Mouse (Mus musculus): ENCODE results near the gene Ubl4b. TPM values are rescaled to one million over a fixed set of nuclear protein-coding genes. Genes with fewer than 3 reads are reported as not detected.

The Ubl4b gene
- polyA plus RNA-seq, 1 experiment from 2014 or later, result not detected

DNA sequence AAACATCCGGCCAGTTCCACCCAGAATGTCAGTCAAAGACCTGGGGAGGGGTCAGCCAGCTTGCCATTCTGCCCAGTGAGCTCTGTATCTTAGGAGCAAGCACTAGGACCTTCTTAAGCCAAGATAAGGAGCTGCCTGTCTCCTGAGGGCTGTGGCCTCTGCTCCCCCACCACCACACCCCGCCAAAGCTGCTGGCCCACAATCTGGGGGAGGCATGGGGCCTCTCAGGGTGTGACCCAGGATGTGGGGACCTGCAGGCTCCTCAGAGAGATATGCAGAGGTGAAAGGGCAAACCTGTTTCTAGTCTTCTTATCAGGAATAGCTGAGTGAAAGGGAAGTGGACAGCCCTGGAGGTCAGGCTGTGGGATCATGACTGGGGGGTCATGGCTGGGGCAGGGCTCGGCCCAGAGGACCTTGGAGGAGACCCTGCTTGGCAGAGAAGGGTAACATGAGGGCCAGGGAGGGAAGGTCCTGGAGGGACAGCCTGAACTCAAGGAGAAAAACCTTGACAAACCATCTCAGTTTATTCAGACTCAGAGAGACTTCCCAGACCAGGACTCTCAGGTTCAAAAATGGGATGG lies 23.0 kb upstream of the Ubl4b start:
- H3K4me1 ChIP-seq (ENCODE audit: control insufficient read depth, low read depth, low read length), result peaks cover 5% of the 10 kb centered on the region; the same call in 1 of the 2 replicates
- no peak overlapping the region for H3K4me3 ChIP-seq (ENCODE audit: low read depth, low read length)
- peak; percentile 83 for ATAC-seq (ENCODE audit: low read depth)
- 13% methylated on average over 3 of the region's 3 CpGs for WGBS (ENCODE audit: insufficient replicate concordance)
- H3K9ac ChIP-seq (ENCODE audit: low read depth, low read length), result no peak overlapping the region
- no peak overlapping the region for H3K27ac ChIP-seq (ENCODE audit: low read length)
- H3K36me3 ChIP-seq (ENCODE audit: control insufficient read depth, insufficient read depth), result no peaks in the 10 kb centered on the region
- H3K9me3 ChIP-seq (replicated peaks; ENCODE audit: control insufficient read depth, low read length), result no peaks in the 10 kb centered on the region
- peaks cover 37% of the 10 kb centered on the region for H3K27me3 ChIP-seq (ENCODE audit: control insufficient read depth, insufficient read depth, low read depth, low read length)
- no peak overlapping the region for H3K4me2 ChIP-seq (ENCODE audit: low read depth, low read length)

DNA sequence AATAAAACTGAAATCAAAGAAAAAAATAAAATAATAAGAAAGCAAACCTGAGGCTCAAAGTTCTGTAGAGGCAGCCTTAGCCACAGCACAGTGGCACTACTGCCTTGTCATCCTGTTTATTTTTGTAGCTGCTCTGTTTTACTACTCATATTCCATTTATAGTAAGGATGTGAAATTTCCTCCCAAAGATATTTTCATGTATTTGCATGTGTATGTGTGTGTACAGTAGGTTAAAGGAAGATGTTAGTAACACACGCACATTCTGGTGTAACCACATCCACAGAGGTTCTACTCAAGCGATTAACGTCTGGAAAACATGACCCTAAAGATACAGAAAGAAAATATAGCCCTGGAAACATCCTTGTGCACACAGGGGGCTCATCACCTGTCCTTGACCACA lies 21.9 kb upstream of the Ubl4b start:
- H3K4me1 ChIP-seq (ENCODE audit: control insufficient read depth, low read depth, low read length), result peaks cover 5% of the 10 kb centered on the region; the same call in 1 of the 2 replicates
- peaks cover 26% of the 10 kb centered on the region for H3K27me3 ChIP-seq (ENCODE audit: control insufficient read depth, insufficient read depth, low read depth, low read length)
- ATAC-seq (ENCODE audit: low read depth), result no peak
- no peaks in the 10 kb centered on the region for H3K36me3 ChIP-seq (ENCODE audit: control insufficient read depth, insufficient read depth)
- H3K4me3 ChIP-seq (ENCODE audit: low read depth, low read length), result no peak overlapping the region
- 67% methylated on average over 3 of the region's 3 CpGs for WGBS (ENCODE audit: insufficient replicate concordance)
- no peak overlapping the region for H3K4me2 ChIP-seq (ENCODE audit: low read depth, low read length)
- H3K9ac ChIP-seq (ENCODE audit: low read depth, low read length), result no peak overlapping the region
- no peak overlapping the region for H3K27ac ChIP-seq (ENCODE audit: low read length)
- H3K9me3 ChIP-seq (replicated peaks; ENCODE audit: control insufficient read depth, low read length), result no peaks in the 10 kb centered on the region

DNA sequence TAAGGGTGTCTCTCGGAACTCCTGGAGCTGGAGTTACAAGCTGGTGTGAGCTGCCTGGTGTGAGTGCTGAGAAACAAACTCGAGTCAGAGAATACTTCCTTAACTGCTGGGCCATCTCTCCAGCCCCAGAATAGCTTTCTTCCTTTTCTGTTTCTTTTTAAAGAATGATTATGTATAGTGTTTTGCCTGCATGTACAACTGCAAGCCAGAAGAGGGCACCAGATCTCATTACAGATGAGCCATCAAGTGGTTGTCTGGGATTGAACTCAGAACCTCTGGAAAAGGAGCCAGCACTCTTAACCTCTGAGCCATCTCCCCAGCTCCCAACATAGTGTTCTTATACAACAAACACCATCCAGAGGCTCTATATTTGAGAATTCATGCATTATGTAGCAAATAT lies 16.3 kb upstream of the Ubl4b start:
- Histone ChIP-seq H3K27ac (ENCODE audit: low read length) (no peak overlapping the region), H3K9me3 (replicated peaks; ENCODE audit: control insufficient read depth, low read length) (no peaks in the 10 kb centered on the region), H3K27me3 (ENCODE audit: control insufficient read depth, insufficient read depth, low read depth, low read length) (no peaks in the 10 kb centered on the region; the same call in 1 of the 2 replicates), H3K4me3 (ENCODE audit: low read depth, low read length) (no peak overlapping the region), H3K36me3 (ENCODE audit: control insufficient read depth, insufficient read depth) (no peaks in the 10 kb centered on the region), H3K9ac (ENCODE audit: low read depth, low read length) (no peak overlapping the region), H3K4me2 (ENCODE audit: low read depth, low read length) (no peak overlapping the region), H3K4me1 (ENCODE audit: control insufficient read depth, low read depth, low read length) (no peaks in the 10 kb centered on the region)
- ATAC-seq (ENCODE audit: low read depth), result no peak
- 39% methylated on average over 2 of the region's 2 CpGs for WGBS (ENCODE audit: insufficient replicate concordance)

DNA sequence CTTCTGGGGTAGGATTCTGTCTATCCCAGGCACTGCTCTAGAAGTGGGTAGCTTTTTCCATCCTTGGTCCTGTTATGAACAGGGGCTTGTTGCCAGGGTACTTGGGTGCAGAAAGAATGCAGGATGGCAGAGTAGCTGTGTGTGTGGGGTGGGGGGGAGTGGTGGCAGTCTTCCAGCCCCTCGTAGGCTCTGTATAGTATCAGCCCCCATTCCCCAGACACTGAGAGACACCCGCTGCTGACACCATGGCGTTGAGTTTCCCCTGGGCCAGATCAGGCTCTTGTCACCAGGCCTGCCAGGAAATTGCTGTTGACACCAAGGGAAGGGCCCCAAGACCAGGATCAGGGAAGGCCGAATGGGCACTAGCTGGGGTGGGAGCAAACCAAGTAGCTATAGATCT lies 13.8 kb upstream of the Ubl4b start:
- H3K36me3 ChIP-seq (ENCODE audit: control insufficient read depth, insufficient read depth), result no peaks in the 10 kb centered on the region
- H3K9ac ChIP-seq (ENCODE audit: low read depth, low read length), result no peak overlapping the region
- no peak overlapping the region for H3K27ac ChIP-seq (ENCODE audit: low read length)
- 44% methylated on average over 4 of the region's 4 CpGs for WGBS (ENCODE audit: insufficient replicate concordance)
- no peaks in the 10 kb centered on the region for H3K4me1 ChIP-seq (ENCODE audit: control insufficient read depth, low read depth, low read length)
- ATAC-seq (ENCODE audit: low read depth), result no peak
- no peak overlapping the region for H3K4me2 ChIP-seq (ENCODE audit: low read depth, low read length)
- H3K9me3 ChIP-seq (replicated peaks; ENCODE audit: control insufficient read depth, low read length), result no peaks in the 10 kb centered on the region
- H3K27me3 ChIP-seq (ENCODE audit: control insufficient read depth, insufficient read depth, low read depth, low read length), result no peaks in the 10 kb centered on the region; the same call in 1 of the 2 replicates
- H3K4me3 ChIP-seq (ENCODE audit: low read depth, low read length), result no peak overlapping the region

DNA sequence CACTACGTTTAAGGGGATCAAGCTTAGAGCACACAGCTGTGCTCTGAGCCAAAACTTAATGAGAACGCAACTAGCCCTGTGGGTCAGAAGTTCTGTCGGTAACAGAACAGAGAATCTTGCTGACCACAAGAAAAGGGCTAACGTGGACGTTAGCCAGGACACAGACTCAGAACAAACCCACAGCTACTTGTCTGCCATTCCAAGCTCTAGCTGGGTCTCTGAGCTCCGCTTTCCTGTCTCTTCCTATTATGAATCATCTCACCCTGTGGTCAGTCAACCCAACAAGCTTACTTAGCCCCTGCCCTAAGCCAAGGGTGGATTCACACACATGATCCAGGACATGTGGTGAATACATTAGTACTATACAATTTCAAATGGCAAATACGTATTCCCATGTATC lies 12.9 kb upstream of the Ubl4b start:
- no peak overlapping the region for H3K4me3 ChIP-seq (ENCODE audit: low read depth, low read length)
- H3K9me3 ChIP-seq (replicated peaks; ENCODE audit: control insufficient read depth, low read length), result no peaks in the 10 kb centered on the region
- ATAC-seq (ENCODE audit: low read depth), result no peak
- H3K9ac ChIP-seq (ENCODE audit: low read depth, low read length), result no peak overlapping the region
- WGBS (ENCODE audit: insufficient replicate concordance), result 55% methylated on average over 7 of the region's 7 CpGs
- no peak overlapping the region for H3K27ac ChIP-seq (ENCODE audit: low read length)
- no peaks in the 10 kb centered on the region for H3K4me1 ChIP-seq (ENCODE audit: control insufficient read depth, low read depth, low read length)
- H3K27me3 ChIP-seq (ENCODE audit: control insufficient read depth, insufficient read depth, low read depth, low read length), result no peaks in the 10 kb centered on the region; the same call in 1 of the 2 replicates
- H3K4me2 ChIP-seq (ENCODE audit: low read depth, low read length), result no peak overlapping the region
- H3K36me3 ChIP-seq (ENCODE audit: control insufficient read depth, insufficient read depth), result no peaks in the 10 kb centered on the region

DNA sequence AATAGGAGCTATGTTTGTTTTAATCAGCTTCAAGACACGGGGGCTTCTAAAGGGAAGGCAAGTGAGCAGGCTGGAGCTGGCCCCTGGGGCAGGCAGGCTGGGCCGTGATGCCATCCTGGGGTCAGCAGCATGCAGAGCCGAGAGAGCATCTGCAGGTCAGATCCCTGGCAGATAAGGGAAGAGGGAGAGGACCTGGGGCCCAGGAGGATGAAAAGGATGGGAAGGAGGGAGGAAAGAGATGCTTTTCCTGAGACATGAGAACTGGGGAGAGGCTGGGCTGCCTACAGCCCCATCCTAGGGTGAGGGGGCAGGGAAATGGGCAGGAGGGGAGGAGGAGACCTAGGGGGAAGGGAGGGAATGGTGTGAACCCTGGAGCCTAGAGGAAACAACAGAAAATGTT lies 10.5 kb upstream of the Ubl4b start:
- Histone ChIP-seq H3K27me3 (ENCODE audit: control insufficient read depth, insufficient read depth, low read depth, low read length) (no peaks in the 10 kb centered on the region; the same call in 1 of the 2 replicates), H3K27ac (ENCODE audit: low read length) (no peak overlapping the region), H3K4me2 (ENCODE audit: low read depth, low read length) (no peak overlapping the region), H3K9ac (ENCODE audit: low read depth, low read length) (no peak overlapping the region), H3K4me1 (ENCODE audit: control insufficient read depth, low read depth, low read length) (no peaks in the 10 kb centered on the region), H3K36me3 (ENCODE audit: control insufficient read depth, insufficient read depth) (no peaks in the 10 kb centered on the region), H3K9me3 (replicated peaks; ENCODE audit: control insufficient read depth, low read length) (no peaks in the 10 kb centered on the region), H3K4me3 (ENCODE audit: low read depth, low read length) (no peak overlapping the region)
- ATAC-seq (ENCODE audit: low read depth), result no peak
- 35% methylated on average over 3 of the region's 3 CpGs for WGBS (ENCODE audit: insufficient replicate concordance)

DNA sequence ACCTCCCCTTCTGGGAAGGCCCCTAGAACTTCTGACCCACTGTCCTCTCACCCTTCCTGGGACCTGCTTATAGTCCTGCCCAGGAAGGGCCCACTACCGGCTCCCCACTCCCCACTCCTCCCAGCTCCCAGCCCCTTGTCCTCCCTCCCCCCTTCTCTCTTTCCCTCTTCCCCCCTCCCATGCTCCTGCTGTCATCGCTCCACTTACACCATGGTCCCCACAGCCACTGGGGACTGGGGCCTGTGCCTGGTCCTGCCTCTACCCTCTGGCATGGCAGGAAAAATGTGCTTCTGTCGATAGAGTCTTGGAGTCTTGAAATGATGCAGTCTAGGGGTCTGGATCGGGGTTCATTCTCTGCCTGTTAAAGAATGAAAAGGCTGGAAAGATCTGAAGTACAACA lies 9.0 kb upstream of the Ubl4b start:
- 29% methylated on average over 4 of the region's 4 CpGs for WGBS (ENCODE audit: insufficient replicate concordance)
- no peak overlapping the region for H3K4me3 ChIP-seq (ENCODE audit: low read depth, low read length)
- no peak overlapping the region for H3K9ac ChIP-seq (ENCODE audit: low read depth, low read length)
- no peak for ATAC-seq (ENCODE audit: low read depth)
- H3K4me1 ChIP-seq (ENCODE audit: control insufficient read depth, low read depth, low read length), result no peaks in the 10 kb centered on the region
- H3K27me3 ChIP-seq (ENCODE audit: control insufficient read depth, insufficient read depth, low read depth, low read length), result no peaks in the 10 kb centered on the region
- no peaks in the 10 kb centered on the region for H3K9me3 ChIP-seq (replicated peaks; ENCODE audit: control insufficient read depth, low read length)
- H3K27ac ChIP-seq (ENCODE audit: low read length), result no peak overlapping the region
- no peaks in the 10 kb centered on the region for H3K36me3 ChIP-seq (ENCODE audit: control insufficient read depth, insufficient read depth)
- H3K4me2 ChIP-seq (ENCODE audit: low read depth, low read length), result no peak overlapping the region

DNA sequence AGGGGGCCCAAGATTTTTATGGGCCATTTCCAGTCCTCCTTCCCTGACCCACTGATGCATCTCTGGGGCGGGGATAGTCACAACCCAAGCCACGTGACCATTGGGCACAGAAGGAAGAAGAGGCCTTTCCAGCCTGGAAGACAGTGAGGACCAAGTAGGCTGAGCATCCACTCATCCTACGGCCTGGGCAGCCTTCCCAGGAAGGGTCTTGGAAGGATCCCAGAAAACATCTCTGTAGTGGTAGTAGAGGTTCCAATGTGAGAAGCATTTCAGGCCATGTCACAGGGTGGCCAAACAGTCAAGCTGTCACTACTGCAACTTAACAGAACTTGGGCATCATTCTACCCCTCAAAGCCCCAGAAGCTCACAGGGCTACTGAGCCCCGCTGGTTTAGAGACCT lies 7.7 kb upstream of the Ubl4b start:
- ATAC-seq (ENCODE audit: low read depth), result no peak
- Histone ChIP-seq H3K4me2 (ENCODE audit: low read depth, low read length) (no peak overlapping the region), H3K27ac (ENCODE audit: low read length) (no peak overlapping the region), H3K4me1 (ENCODE audit: control insufficient read depth, low read depth, low read length) (no peaks in the 10 kb centered on the region), H3K9ac (ENCODE audit: low read depth, low read length) (no peak overlapping the region), H3K9me3 (replicated peaks; ENCODE audit: control insufficient read depth, low read length) (no peaks in the 10 kb centered on the region), H3K27me3 (ENCODE audit: control insufficient read depth, insufficient read depth, low read depth, low read length) (no peaks in the 10 kb centered on the region), H3K36me3 (ENCODE audit: control insufficient read depth, insufficient read depth) (no peaks in the 10 kb centered on the region), H3K4me3 (ENCODE audit: low read depth, low read length) (no peak overlapping the region)
- 55% methylated on average over 4 of the region's 4 CpGs for WGBS (ENCODE audit: insufficient replicate concordance)

DNA sequence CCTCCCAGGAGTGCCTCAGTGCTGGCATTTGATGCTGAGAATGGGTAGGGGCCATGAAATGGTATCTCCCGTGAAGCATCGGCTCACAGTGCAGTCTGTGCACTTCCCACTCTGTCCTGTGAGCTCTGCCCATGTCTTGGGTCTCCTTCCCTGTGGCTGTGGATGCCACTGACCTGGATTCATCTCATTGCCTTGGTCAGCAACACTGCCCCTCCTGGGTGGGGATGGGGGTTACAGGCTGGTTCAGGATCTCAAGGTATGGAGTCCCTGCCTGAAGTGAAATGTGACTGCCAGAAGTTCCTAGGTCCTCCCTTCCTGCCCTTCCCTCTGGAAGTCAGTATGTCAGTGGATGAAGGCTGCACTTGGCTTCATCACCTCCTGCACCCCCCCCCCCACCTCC lies 7.2 kb upstream of the Ubl4b start:
- 56% methylated on average over 2 of the region's 2 CpGs for WGBS (ENCODE audit: insufficient replicate concordance)
- no peak overlapping the region for H3K4me3 ChIP-seq (ENCODE audit: low read depth, low read length)
- ATAC-seq (ENCODE audit: low read depth), result no peak
- no peak overlapping the region for H3K27ac ChIP-seq (ENCODE audit: low read length)
- no peaks in the 10 kb centered on the region for H3K9me3 ChIP-seq (replicated peaks; ENCODE audit: control insufficient read depth, low read length)
- H3K9ac ChIP-seq (ENCODE audit: low read depth, low read length), result no peak overlapping the region
- no peaks in the 10 kb centered on the region for H3K4me1 ChIP-seq (ENCODE audit: control insufficient read depth, low read depth, low read length)
- no peak overlapping the region for H3K4me2 ChIP-seq (ENCODE audit: low read depth, low read length)
- H3K27me3 ChIP-seq (ENCODE audit: control insufficient read depth, insufficient read depth, low read depth, low read length), result no peaks in the 10 kb centered on the region
- H3K36me3 ChIP-seq (ENCODE audit: control insufficient read depth, insufficient read depth), result no peaks in the 10 kb centered on the region
